Mouse (Mus musculus): Measurements from ENCODE around the gene Rif1. TPM values are rescaled to one million over a fixed set of nuclear protein-coding genes. Genes with fewer than 3 reads are reported as not detected.
"Not testable (repeated sequence)": the region's sequence is repeated elsewhere in the genome, so short reads cannot be mapped to it uniquely, and the experiment has no call there.

Rif1 gene
- polyA plus RNA-seq, 1 experiment = not detected

DNA sequence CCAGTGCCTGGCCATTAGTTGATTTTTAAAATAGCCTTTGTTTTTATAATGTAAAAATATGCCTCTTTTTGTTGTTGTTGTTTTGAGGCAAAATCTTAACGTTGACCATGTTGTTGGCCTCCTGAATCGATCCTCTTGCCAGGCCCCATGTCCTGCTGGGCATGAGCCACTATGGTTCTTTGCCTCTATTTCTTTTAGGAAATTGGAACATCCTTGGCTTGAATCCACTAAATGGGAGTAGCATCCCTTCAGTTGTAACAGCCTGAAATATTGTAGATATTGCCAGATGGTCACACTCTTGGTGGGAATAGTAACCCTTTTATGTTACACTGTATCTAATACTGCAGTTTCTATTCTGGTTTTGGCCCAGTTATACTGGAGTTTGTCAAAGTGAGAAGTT lies 11.9 kb downstream of the Rif1 start:
- WGBS = 69% methylated on average over 2 of the region's 2 CpGs
- no peaks in the 10 kb centered on the region for H3K4me1 ChIP-seq (ENCODE audit: control insufficient read depth, insufficient read depth, low read length)
- no peak for TF ChIP-seq POLR2A (IDR thresholded peaks at IDR 0.05; ENCODE audit: insufficient read depth, low read depth, low read length)
- TF ChIP-seq CTCF (IDR thresholded peaks at IDR 0.05; ENCODE audit: insufficient read depth, low read depth, low read length) = no peak
- H3K27ac ChIP-seq (ENCODE audit: insufficient read depth, low read depth, low read length) = no peak overlapping the region
- H3K4me3 ChIP-seq (ENCODE audit: insufficient read depth, low read depth, low read length) = no peak overlapping the region

DNA sequence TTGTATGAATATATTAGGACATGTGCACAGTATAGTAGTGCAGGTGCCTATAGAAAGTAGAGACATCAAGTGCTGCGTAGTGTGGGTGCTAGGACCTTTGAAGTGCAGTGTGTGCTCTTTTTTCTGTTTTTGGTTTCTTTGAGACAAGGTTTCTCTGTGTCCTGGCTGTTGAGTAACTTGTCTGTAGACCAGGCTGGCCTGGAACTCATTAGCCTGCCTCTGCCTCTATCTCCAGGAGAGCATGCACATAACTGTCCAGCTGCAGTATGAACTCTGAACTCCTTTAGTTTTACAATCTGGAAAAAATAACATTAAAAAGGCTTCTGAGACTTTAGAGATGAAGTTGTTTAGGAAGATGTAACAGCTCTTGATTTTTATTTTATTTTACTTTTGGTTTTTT lies 41.5 kb downstream of the Rif1 start:
- Histone ChIP-seq H3K27ac (ENCODE audit: insufficient read depth, low read depth, low read length) (no peak overlapping the region), H3K4me3 (ENCODE audit: insufficient read depth, low read depth, low read length) (no peak overlapping the region), H3K4me1 (ENCODE audit: control insufficient read depth, insufficient read depth, low read length) (no peaks in the 10 kb centered on the region)
- TF ChIP-seq CTCF (IDR thresholded peaks at IDR 0.05; ENCODE audit: insufficient read depth, low read depth, low read length) (no peak), POLR2A (IDR thresholded peaks at IDR 0.05; ENCODE audit: insufficient read depth, low read depth, low read length) (no peak)
- WGBS = 86% methylated on average over 1 of the region's 1 CpGs

DNA sequence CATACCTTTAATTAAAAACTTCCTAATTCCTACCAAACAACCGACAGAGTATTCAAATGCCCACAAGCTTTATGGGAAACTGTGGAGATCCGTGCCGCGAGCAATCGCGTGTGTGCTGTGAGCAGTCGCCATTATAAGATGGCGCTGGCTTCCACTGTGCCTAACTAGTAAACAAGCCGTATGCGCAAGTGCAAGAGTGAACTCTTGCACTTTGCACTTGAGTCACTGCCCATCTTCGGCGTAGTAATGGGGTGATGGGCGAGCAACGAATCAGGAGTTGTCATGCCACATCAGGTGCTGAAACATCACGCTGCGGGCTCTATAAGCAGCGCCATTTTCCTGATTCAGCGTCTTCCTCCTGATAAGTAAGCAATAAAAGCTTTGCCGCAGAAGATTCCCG lies 58.7 kb downstream of the Rif1 start:
- not testable (repeated sequence) for H3K4me1 ChIP-seq (ENCODE audit: control insufficient read depth, insufficient read depth, low read length); H3K27ac ChIP-seq (ENCODE audit: insufficient read depth, low read depth, low read length); H3K4me3 ChIP-seq (ENCODE audit: insufficient read depth, low read depth, low read length)
- 98% methylated on average over 20 of the region's 20 CpGs for WGBS

DNA sequence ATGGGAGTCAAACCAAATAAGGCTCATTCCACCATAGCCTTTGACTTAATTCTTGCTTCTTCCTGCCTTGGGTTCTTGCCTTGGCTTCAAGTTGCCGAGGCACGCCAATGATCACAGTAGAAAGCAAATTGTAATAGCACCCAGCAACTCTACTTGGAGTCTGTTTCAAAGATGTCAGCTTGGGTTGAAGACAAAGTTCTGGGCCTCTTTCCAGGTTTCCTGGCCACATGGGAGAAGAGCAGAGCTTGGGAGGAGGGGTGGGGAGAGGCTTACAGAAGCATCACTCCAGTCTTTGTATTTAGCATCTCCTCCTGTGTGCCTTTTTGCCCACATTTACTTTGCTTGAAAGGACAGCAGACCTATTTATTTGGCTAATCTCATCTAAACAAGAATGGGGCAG lies 60.7 kb downstream of the Rif1 start:
- no peak overlapping the region for H3K27ac ChIP-seq (ENCODE audit: insufficient read depth, low read depth, low read length)
- H3K4me3 ChIP-seq (ENCODE audit: insufficient read depth, low read depth, low read length) = no peak overlapping the region
- 68% methylated on average over 2 of the region's 2 CpGs for WGBS
- H3K4me1 ChIP-seq (ENCODE audit: control insufficient read depth, insufficient read depth, low read length) = no peaks in the 10 kb centered on the region
- TF ChIP-seq POLR2A (IDR thresholded peaks at IDR 0.05; ENCODE audit: insufficient read depth, low read depth, low read length) = no peak
- TF ChIP-seq CTCF (IDR thresholded peaks at IDR 0.05; ENCODE audit: insufficient read depth, low read depth, low read length) = no peak

DNA sequence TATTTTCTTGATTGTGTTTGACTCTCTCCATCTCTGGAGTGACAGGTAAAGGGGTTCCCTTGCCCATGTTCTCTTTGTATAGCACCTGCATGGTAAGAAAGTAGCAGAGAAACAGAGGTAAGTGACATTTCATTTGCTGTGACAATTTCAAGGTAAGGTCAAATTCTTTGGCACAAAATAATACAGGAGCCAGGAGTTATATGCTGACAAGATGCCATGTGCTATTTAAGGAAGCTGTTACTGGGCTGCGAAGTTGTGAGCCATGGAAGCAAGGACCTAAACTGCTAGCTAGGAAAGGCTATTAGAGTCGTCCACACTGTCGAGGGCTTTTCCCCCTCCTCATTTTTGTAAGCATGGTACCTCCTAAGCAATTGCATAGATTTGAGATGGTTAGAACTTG lies 80.4 kb downstream of the Rif1 start:
- H3K27ac ChIP-seq (ENCODE audit: insufficient read depth, low read depth, low read length) = no peak overlapping the region
- 76% methylated on average over 3 of the region's 3 CpGs for WGBS

DNA sequence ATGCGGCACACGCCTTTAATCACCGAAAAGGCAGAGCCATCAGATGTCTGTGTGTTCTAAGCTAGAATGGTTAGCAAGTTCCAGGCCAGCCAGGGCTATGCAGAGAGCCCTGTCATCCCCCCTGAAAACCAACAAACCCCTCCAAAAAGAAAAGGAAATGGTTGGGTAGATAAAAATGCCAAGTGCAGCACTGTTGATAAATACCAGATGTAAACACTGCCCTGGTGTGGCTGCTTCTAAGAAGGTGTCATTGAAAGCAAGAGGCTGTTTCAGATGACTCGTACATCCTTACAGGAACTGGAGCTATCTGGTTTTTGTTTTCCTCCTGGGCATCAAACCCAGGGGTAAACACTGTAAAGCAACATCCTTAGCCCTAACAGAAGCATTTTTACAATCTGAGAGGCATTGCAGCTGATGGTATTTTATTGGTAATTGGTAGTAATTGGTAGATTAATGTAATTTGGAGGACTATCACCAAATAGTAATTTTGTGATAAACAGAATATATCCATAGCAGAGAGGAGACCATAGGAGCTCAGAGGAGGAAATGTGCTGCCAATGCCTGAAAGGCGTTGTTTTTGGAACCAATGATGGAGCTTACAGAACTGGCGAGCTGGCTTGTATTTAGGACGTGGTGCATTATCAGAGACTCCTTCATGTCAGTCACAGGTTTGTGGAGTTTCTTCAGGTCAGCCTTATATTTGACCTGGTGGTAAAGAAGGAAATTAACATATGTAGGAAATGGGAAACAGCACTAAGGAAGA lies 96.8 kb downstream of the Rif1 start:
- WGBS = 90% methylated on average over 7 of the region's 7 CpGs
- TF ChIP-seq CTCF (IDR thresholded peaks at IDR 0.05; ENCODE audit: insufficient read depth, low read depth, low read length) = no peak
- H3K27ac ChIP-seq (ENCODE audit: insufficient read depth, low read depth, low read length) = no peak overlapping the region
- H3K4me1 ChIP-seq (ENCODE audit: control insufficient read depth, insufficient read depth, low read length) = no peaks in the 10 kb centered on the region
- H3K4me3 ChIP-seq (ENCODE audit: insufficient read depth, low read depth, low read length) = no peak overlapping the region

More for the DNA sequence above, 80.4 kb downstream of the Rif1 start:
- Histone ChIP-seq H3K4me1 (ENCODE audit: control insufficient read depth, insufficient read depth, low read length) (no peaks in the 10 kb centered on the region), H3K4me3 (ENCODE audit: insufficient read depth, low read depth, low read length) (no peak overlapping the region)
- no peak for TF ChIP-seq CTCF (IDR thresholded peaks at IDR 0.05; ENCODE audit: insufficient read depth, low read depth, low read length)
- no peak for TF ChIP-seq POLR2A (IDR thresholded peaks at IDR 0.05; ENCODE audit: insufficient read depth, low read depth, low read length)

Other genes starting within 250 kb of the Rif1 start
- not detected in 2 replicates for gene Rbm43, start 137.7 kb upstream of the Rif1 start, polyA plus RNA-seq (2012; ENCODE audit: insufficient read depth, insufficient read length, low replicate concordance, missing spikeins)
- not detected in 2 replicates for gene Nmi, start 99.3 kb upstream of the Rif1 start, polyA plus RNA-seq (2012; ENCODE audit: insufficient read depth, insufficient read length, low replicate concordance, missing spikeins)
- gene Tnfaip6, start 34.8 kb upstream of the Rif1 start, polyA plus RNA-seq (2012; ENCODE audit: insufficient read depth, insufficient read length, low replicate concordance, missing spikeins) = not detected in 2 replicates

Measured in olfactory bulb, adult 2 months (tissue).